Mouse (Mus musculus): Measurements from ENCODE around the gene Gm20388. TPM values are rescaled to one million over a fixed set of nuclear protein-coding genes. Genes with fewer than 3 reads are reported as not detected.

The Gm20388 gene
- total RNA-seq, 1 experiment from 2014 or later, result 8.2 TPM

GRCm38 (mm10) chr8:121115948-121116347 is 1205.3 kb downstream of the Gm20388 start, which contains the start of gene Foxc2:
Gene Foxc2, plus strand, starts transcription at chr8:121116171.

GRCm38 (mm10) chr8:121127756-121128375 is 1217.2 kb downstream of the Gm20388 start, which contains the start of gene Foxl1:
Gene Foxl1, plus strand, starts transcription at chr8:121127940.

GRCm38 (mm10) chr8:121544276-121544785 is 1633.7 kb downstream of the Gm20388 start, which contains the start of gene 1700018B08Rik:
Gene 1700018B08Rik, minus strand, starts transcription at chr8:121544320.

GRCm38 (mm10) chr8:121578676-121579451 is 1668.2 kb downstream of the Gm20388 start, which contains the start of gene Fbxo31:
Gene Fbxo31, minus strand, starts transcription at chr8:121578806.

GRCm38 (mm10) chr8:121590203-121591177 is 1679.8 kb downstream of the Gm20388 start, which contains the start of gene Map1lc3b:
Gene Map1lc3b, plus strand, starts transcription at chr8:121590361.

GRCm38 (mm10) chr8:121652774-121653323 is 1742.2 kb downstream of the Gm20388 start, which contains the start of gene Zcchc14:
Gene Zcchc14, minus strand, starts transcription at chr8:121652901.

GRCm38 (mm10) chr8:121729323-121729722 is 1818.7 kb downstream of the Gm20388 start, which contains the start of gene Jph3:
Gene Jph3, plus strand, starts transcription at chr8:121729623.

GRCm38 (mm10) chr8:121829048-121829776 is 1918.6 kb downstream of the Gm20388 start, which contains the start of gene Klhdc4:
Gene Klhdc4, minus strand, starts transcription at chr8:121829569.

GRCm38 (mm10) chr8:121907587-121908248 is 1997.1 kb downstream of the Gm20388 start, which contains the start of gene Slc7a5:
Gene Slc7a5, minus strand, starts transcription at chr8:121907694.

GRCm38 (mm10) chr8:121944831-121945230 is 2034.2 kb downstream of the Gm20388 start, which contains the start of gene Car5a:
Gene Car5a, minus strand, starts transcription at chr8:121944904.

GRCm38 (mm10) chr8:121949222-121949800 is 2038.7 kb downstream of the Gm20388 start, which contains the start of gene Banp:
Gene Banp, plus strand, starts transcription at chr8:121949750.

GRCm38 (mm10) chr8:122282035-122282358 is 2371.4 kb downstream of the Gm20388 start, which contains the start of gene Zfpm1:
Gene Zfpm1, plus strand, starts transcription at chr8:122282141.

GRCm38 (mm10) chr8:122360696-122361416 is 2450.2 kb downstream of the Gm20388 start, which contains the start of gene Trhr2:
Gene Trhr2, minus strand, starts transcription at chr8:122360746.

GRCm38 (mm10) chr8:122376365-122377231 is 2466.0 kb downstream of the Gm20388 start, which contains the start of gene Zc3h18:
Gene Zc3h18, plus strand, starts transcription at chr8:122376609.

GRCm38 (mm10) chr8:122421376-122422070 is 2510.9 kb downstream of the Gm20388 start, which contains the start of gene Il17c:
Gene Il17c, plus strand, starts transcription at chr8:122422020.

GRCm38 (mm10) chr8:122432443-122433268 is 2522.0 kb downstream of the Gm20388 start, which contains the start of gene Cyba:
Gene Cyba, minus strand, starts transcription at chr8:122432930.

All from B cell, adult (primary cell).